Mouse (Mus musculus) heart, embryonic 15.5 days (tissue): Measurements from ENCODE around the gene Ttll1. TPM values are rescaled to one million over a fixed set of nuclear protein-coding genes. Genes with fewer than 3 reads are reported as not detected.
A peak's percentile ranks its signal among the peaks of the same experiment; 100 is the strongest.

ENCODE experiments used
- ATAC-seq: fragments of 200-750 bp; cut with Nextera tagmentation; replicated peaks from 2 replicates; pipeline ENCODE4 v1.8.0; 2017; ENCODE audit warnings: low read depth, moderate TSS enrichment; ENCODE audit not compliant: insufficient number of reproducible peaks, insufficient read depth, low FRiP score
- H3K27ac ChIP-seq: fragments of 300-500 bp; sonication (generic); 2 replicates; pipeline ENCODE4 v1.5.1; 2015; ENCODE audit warnings: mild to moderate bottlenecking, inconsistent platforms
- H3K27me3 ChIP-seq: fragments of 300-500 bp; sonication (generic); 2 replicates; pipeline ENCODE4 v1.6.1; 2015; ENCODE audit warnings: inconsistent platforms
- H3K36me3 ChIP-seq: fragments of 300-500 bp; sonication (generic); 2 replicates; pipeline ENCODE4 v1.6.1; 2015; ENCODE audit warnings: mild to moderate bottlenecking, inconsistent platforms
- H3K4me1 ChIP-seq: fragments of 300-500 bp; sonication (generic); replicated peaks from 2 replicates; pipeline ENCODE4 v1.6.1; 2015; ENCODE audit warnings: inconsistent platforms
- H3K4me2 ChIP-seq: fragments of 300-500 bp; sonication (generic); 2 replicates; pipeline ENCODE4 v1.6.1; 2015; ENCODE audit warnings: inconsistent platforms, mild to moderate bottlenecking, moderate library complexity
- H3K4me3 ChIP-seq: fragments of 300-500 bp; sonication (generic); 2 replicates; pipeline ENCODE4 v1.5.1; 2015; ENCODE audit warnings: mild to moderate bottlenecking, inconsistent platforms
- H3K9ac ChIP-seq: fragments of 300-500 bp; sonication (generic); 2 replicates; pipeline ENCODE4 v1.6.1; 2015; ENCODE audit warnings: mild to moderate bottlenecking, inconsistent platforms
- H3K9me3 ChIP-seq: fragments of 300-500 bp; sonication (generic); replicated peaks from 2 replicates; pipeline ENCODE4 v1.6.1; 2016; ENCODE audit warnings: inconsistent platforms
- WGBS: fragments of 180-500 bp; shearing (Covaris S2); methylation state at CpG from one replicate; pipeline ENCODE4 v1.1.7; 2015; ENCODE audit warnings: mixed read lengths; 5-methylcytosine and 5-hydroxymethylcytosine counted together
- polyA plus RNA-seq: library from polyadenylated mRNA; unstranded; fragments of >200 nt; fragmentation: Nextera tagmentation; extraction: Ambion mirVana; gene quantifications from 2 replicates; pipeline ENCODE4 v1.2.1, GENCODE M21; 2015

Ttll1 gene
- 22.9 and 23.4 TPM in 2 replicates for polyA plus RNA-seq

GRCm38 (mm10) chr15:83510805-83511405 is at the start of gene Ttll1:
TSS of gene Ttll1 (minus strand) at chr15:83510893.
- ATAC-seq: peak; percentile 92
- Histone ChIP-seq H3K9ac (peak within 1 kb of the TSS; percentile 57), H3K27ac (peak within 1 kb of the TSS; percentile 55), H3K9me3 (no peaks in the 10 kb centered on the region), H3K36me3 (no peaks in the 10 kb centered on the region), H3K4me2 (peak within 1 kb of the TSS; percentile 83), H3K4me3 (peak within 1 kb of the TSS; percentile 60), H3K27me3 (no peaks in the 10 kb centered on the region), H3K4me1 (peaks cover 10% of the 10 kb centered on the region)
- 8% methylated on average over 41 of the region's 41 CpGs for WGBS

- Histone ChIP-seq H3K9me3 (no peaks in the 10 kb centered on the region), H3K27me3 (no peaks in the 10 kb centered on the region), H3K36me3 (peaks cover 6% of the 10 kb centered on the region; the same call in 1 of the 2 replicates), H3K4me3 (peak overlapping the region; percentile 89), H3K27ac (peak overlapping the region; percentile 91), H3K4me2 (peak overlapping the region; percentile 91), H3K4me1 (peaks cover 13% of the 10 kb centered on the region), H3K9ac (peak overlapping the region; percentile 95)
- ATAC-seq: peak; percentile 85
- WGBS: under 1% methylated on average over 66 of the region's 74 CpGs
These were observed 44.7 kb upstream of the Ttll1 start for GRCm38 (mm10) chr15:83555161-83555974.

- no peak overlapping the region for H3K9ac ChIP-seq
- no peak overlapping the region for H3K4me2 ChIP-seq
- H3K36me3 ChIP-seq: peaks cover 21% of the 10 kb centered on the region
- H3K27me3 ChIP-seq: no peaks in the 10 kb centered on the region
- ATAC-seq: no peak
- peaks cover 13% of the 10 kb centered on the region for H3K4me1 ChIP-seq
- no peaks in the 10 kb centered on the region for H3K9me3 ChIP-seq
- H3K4me3 ChIP-seq: no peak overlapping the region
- H3K27ac ChIP-seq: no peak overlapping the region
These were observed 43.1 kb upstream of the Ttll1 start for GRCm38 (mm10) chr15:83553831-83554230.

DNA sequence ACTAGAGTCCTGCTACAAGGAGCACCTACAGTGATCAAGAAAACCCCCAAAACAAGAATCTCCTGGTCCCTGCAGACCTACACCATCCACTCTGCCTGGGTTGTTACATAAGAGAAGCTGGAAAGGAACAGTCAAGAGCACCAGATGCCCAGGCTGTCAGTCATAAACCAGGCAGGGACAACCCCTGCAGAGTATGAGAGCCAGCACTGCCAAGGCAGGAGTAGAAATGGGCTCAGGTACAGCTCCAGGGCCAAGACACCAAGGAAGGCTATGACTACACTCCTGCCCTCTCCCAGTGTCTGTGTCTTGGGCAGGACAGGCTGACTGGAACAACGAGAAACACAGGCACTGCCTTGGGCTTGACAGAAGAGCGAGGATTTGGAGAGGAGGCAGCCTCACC is 39.4 kb upstream of the Ttll1 start:
- ATAC-seq: no peak
- Histone ChIP-seq H3K4me3 (no peak overlapping the region), H3K4me2 (no peak overlapping the region), H3K9ac (no peak overlapping the region), H3K4me1 (peaks cover 8% of the 10 kb centered on the region), H3K9me3 (no peaks in the 10 kb centered on the region), H3K27me3 (no peaks in the 10 kb centered on the region), H3K27ac (no peak overlapping the region), H3K36me3 (peaks cover 58% of the 10 kb centered on the region)
- 89% methylated on average over 2 of the region's 2 CpGs for WGBS

DNA sequence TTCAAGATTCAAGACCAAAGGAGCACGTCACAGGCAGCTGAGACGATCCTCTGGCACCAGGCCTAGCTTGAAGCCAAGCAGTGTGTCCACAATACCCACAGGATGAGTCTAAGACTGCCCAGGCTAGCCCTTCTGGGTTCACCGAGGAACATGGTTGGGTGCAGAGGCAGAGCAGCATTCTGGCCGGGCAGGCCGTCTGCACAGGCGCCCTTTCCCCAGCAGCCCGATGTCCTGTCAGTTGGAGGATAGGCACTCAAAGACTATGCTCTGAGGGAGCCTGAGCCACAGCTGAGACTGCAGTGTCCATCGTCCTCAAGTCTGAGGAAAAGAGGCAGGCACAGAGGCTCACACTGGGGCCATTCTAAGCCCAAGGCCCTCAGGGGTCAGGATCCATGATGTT is 36.5 kb upstream of the Ttll1 start:
- Histone ChIP-seq H3K27me3 (no peaks in the 10 kb centered on the region), H3K4me2 (no peak overlapping the region), H3K9ac (no peak overlapping the region), H3K9me3 (no peaks in the 10 kb centered on the region), H3K27ac (no peak overlapping the region), H3K4me3 (no peak overlapping the region), H3K36me3 (peaks cover 82% of the 10 kb centered on the region), H3K4me1 (no peaks in the 10 kb centered on the region)
- no peak for ATAC-seq
- WGBS: 84% methylated on average over 8 of the region's 8 CpGs

GRCm38 (mm10) chr15:83546029-83546428 is 35.3 kb upstream of the Ttll1 start:
- H3K27me3 ChIP-seq: no peaks in the 10 kb centered on the region
- H3K36me3 ChIP-seq: peaks cover 90% of the 10 kb centered on the region
- no peak overlapping the region for H3K4me2 ChIP-seq
- H3K9me3 ChIP-seq: no peaks in the 10 kb centered on the region
- no peak overlapping the region for H3K4me3 ChIP-seq
- H3K27ac ChIP-seq: no peak overlapping the region
- ATAC-seq: no peak
- WGBS: 91% methylated on average over 7 of the region's 7 CpGs
- no peak overlapping the region for H3K9ac ChIP-seq
- H3K4me1 ChIP-seq: peaks cover 9% of the 10 kb centered on the region

DNA sequence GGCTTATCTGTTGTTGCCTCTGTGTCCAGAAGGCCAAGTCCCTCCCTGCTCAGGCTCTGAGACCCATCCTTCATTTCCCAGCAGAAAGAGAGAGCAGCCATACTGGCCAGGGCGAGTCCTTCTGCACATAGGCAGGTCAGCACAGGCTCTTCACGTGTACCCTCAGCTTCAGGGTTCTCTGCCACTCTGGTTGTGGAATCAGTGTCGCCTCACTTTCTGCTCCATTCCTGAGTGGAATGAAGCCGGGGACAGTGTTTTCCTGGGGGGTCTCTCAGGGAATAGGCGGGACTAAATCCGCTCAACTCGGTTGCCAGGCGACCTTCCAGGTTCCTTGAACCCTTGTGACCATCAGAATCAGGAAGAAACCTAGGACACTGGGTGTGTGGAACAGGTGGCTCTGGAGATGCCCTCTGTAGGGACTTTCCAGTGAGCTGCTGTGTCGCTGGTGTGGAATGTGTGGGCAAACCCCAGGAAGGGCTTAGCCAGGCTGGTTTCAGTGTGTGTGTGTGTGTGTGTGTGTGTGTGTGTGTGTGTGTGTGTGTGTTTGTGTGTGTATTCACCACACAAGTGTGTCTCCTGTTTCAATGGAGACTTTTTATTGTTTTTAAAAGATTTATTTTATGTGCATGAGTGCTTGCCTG is 31.1 kb upstream of the Ttll1 start:
- Histone ChIP-seq H3K4me2 (no peak overlapping the region), H3K27ac (no peak overlapping the region), H3K36me3 (peaks cover 48% of the 10 kb centered on the region), H3K4me1 (peaks cover 32% of the 10 kb centered on the region), H3K27me3 (no peaks in the 10 kb centered on the region), H3K9me3 (no peaks in the 10 kb centered on the region), H3K9ac (no peak overlapping the region), H3K4me3 (no peak overlapping the region)
- ATAC-seq: no peak
- 75% methylated on average over 9 of the region's 9 CpGs for WGBS

DNA sequence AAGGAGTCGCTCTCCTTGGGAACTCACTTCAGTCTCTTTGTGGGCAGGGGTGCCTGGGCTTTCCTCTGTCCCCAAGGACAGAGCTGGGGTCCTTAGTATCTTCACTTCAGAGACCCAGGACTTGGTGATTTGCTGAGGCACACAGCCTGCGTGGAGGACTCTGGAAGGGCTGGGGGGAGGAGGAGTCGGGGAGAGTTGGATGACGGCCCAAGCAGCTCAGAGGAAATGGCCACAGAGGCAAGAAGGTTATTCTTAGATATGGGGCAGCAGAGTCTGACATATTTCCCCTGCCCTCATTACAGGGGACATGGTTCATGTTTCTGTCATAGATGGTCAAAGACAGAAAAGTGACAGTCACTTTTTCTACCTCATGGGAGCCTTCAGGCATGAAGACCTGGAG is 29.2 kb upstream of the Ttll1 start:
- H3K27ac ChIP-seq: peak overlapping the region; percentile 77
- peak overlapping the region; percentile 26 for H3K4me2 ChIP-seq
- H3K36me3 ChIP-seq: peaks cover 29% of the 10 kb centered on the region; the same call in 1 of the 2 replicates

DNA sequence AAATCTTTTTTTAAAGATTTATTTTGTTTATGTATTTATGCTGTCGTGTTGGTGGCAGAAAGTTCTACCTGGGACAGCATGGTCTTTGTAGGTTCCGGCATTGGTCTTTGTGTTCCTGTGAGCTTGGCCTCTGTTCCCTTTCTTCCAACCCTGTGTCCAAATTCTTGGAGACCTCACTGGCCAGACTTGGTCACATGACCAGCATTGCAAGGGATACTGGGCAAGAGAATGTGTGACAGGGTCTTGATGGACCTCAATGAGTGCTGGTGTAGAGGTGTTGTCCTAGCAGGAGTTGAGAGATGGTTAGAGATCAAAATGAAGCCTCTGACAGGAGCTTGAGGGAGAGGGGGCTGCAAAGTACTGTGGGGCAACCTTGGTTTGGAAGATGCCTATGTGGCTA is 28.2 kb upstream of the Ttll1 start:
- Histone ChIP-seq H3K27ac (0 out of 2 replicates have a peak overlapping the region, but pooled peaks have one; percentile 77), H3K36me3 (peaks cover 21% of the 10 kb centered on the region; the same call in 1 of the 2 replicates), H3K9me3 (no peaks in the 10 kb centered on the region), H3K9ac (no peak overlapping the region), H3K4me1 (peaks cover 58% of the 10 kb centered on the region), H3K4me2 (no peak overlapping the region), H3K27me3 (no peaks in the 10 kb centered on the region), H3K4me3 (no peak overlapping the region)
- no peak for ATAC-seq
- WGBS: 94% methylated on average over 2 of the region's 2 CpGs

More for the DNA sequence above, 29.2 kb upstream of the Ttll1 start:
- Histone ChIP-seq H3K27me3 (no peaks in the 10 kb centered on the region), H3K4me1 (peaks cover 48% of the 10 kb centered on the region), H3K9ac (peak overlapping the region; percentile 1; the same call in 1 of the 2 replicates), H3K9me3 (no peaks in the 10 kb centered on the region), H3K4me3 (no peak overlapping the region)
- peak; percentile 57 for ATAC-seq
- WGBS: 21% methylated on average over 4 of the region's 4 CpGs

GRCm38 (mm10) chr15:83535890-83536231 is 25.2 kb upstream of the Ttll1 start:
- Histone ChIP-seq H3K9ac (no peak overlapping the region), H3K4me2 (0 out of 2 replicates have a peak overlapping the region, but pooled peaks have one; percentile 1), H3K4me3 (no peak overlapping the region), H3K27ac (peak overlapping the region; percentile 83), H3K36me3 (no peaks in the 10 kb centered on the region), H3K4me1 (peaks cover 51% of the 10 kb centered on the region), H3K27me3 (no peaks in the 10 kb centered on the region), H3K9me3 (no peaks in the 10 kb centered on the region)
- no peak for ATAC-seq
- WGBS: 60% methylated on average over 6 of the region's 6 CpGs
